Mouse (Mus musculus) lung, adult 2 months (tissue): ENCODE results near the gene Klhl33.

Experiments used
- CTCF ChIP-seq: fragments of 200-500 bp; IDR thresholded peaks from 2 replicates; pipeline ENCODE4 v1.5.1; 2011; ENCODE audit warnings: mild to moderate bottlenecking, low read length, control low read depth; ENCODE audit not compliant: insufficient read depth
- POLR2A ChIP-seq: fragments of 200-500 bp; IDR thresholded peaks from 2 replicates; pipeline ENCODE4 v1.6.1; 2011; ENCODE audit warnings: low read depth, mild to moderate bottlenecking, control low read depth, low read length, borderline replicate concordance; ENCODE audit errors: extremely low read depth

- TF ChIP-seq CTCF (no peak), POLR2A (no peak)
Measured at GRCm38 (mm10) chr14:50931493-50932020, 34.2 kb upstream of the Klhl33 start.
